Mouse (Mus musculus) kidney, embryonic 16.5 days (tissue): ENCODE measurements at regions not wholly inside any gene's neighbourhood (a gene's known extent, or its start where the extent isn't known, plus 50 kb on each side); places are given as distances from the start of the nearest gene placed in this dataset.
"Not testable (repeated sequence)": the region's sequence is repeated elsewhere in the genome, so short reads cannot be mapped to it uniquely, and the experiment has no call there.

Experiments
- ATAC-seq: fragments of 200-750 bp; cut with Nextera tagmentation; 2 replicates; pipeline ENCODE4 v1.8.0; 2017; ENCODE audit warnings: moderate TSS enrichment; ENCODE audit not compliant: low FRiP score, low TSS enrichment
- H3K27ac ChIP-seq: fragments of 300-500 bp; sonication (generic); 2 replicates; pipeline ENCODE4 v1.5.1; 2014; ENCODE audit warnings: low read length
- H3K27me3 ChIP-seq: fragments of 300-500 bp; sonication (generic); 2 replicates; pipeline ENCODE4 v1.6.1; 2014; ENCODE audit warnings: low read length, control low read depth, mixed read lengths; ENCODE audit not compliant: insufficient read depth
- H3K36me3 ChIP-seq: fragments of 300-500 bp; sonication (generic); 2 replicates; pipeline ENCODE4 v1.6.1; 2014; ENCODE audit warnings: low read length, control low read depth, mixed read lengths; ENCODE audit not compliant: insufficient read depth
- H3K4me1 ChIP-seq: fragments of 300-500 bp; sonication (generic); 2 replicates; pipeline ENCODE4 v1.6.1; 2014; ENCODE audit warnings: low read length, control low read depth, mixed read lengths; ENCODE audit not compliant: insufficient read depth
- H3K4me2 ChIP-seq: fragments of 300-500 bp; sonication (generic); replicated peaks from 2 replicates; pipeline ENCODE4 v1.6.1; 2014; ENCODE audit warnings: low read depth, low read length
- H3K4me3 ChIP-seq: fragments of 300-500 bp; sonication (generic); 2 replicates; pipeline ENCODE4 v1.5.1; 2014; ENCODE audit warnings: mild to moderate bottlenecking, low read length
- H3K9ac ChIP-seq: fragments of 300-500 bp; sonication (generic); replicated peaks from 2 replicates; pipeline ENCODE4 v1.6.1; 2014; ENCODE audit warnings: low read length
- H3K9me3 ChIP-seq: fragments of 300-500 bp; sonication (generic); 2 replicates; pipeline ENCODE4 v1.6.1; 2016; ENCODE audit warnings: low read length, control low read depth
- WGBS: fragments of 180-500 bp; shearing (Covaris S2); extraction: QIAGEN DNeasy Blood & Tissue Kit; methylation state at CpG from one replicate; pipeline ENCODE4 v1.1.7; 2014; 5-methylcytosine and 5-hydroxymethylcytosine counted together

- 100% methylated on average over 3 of the region's 3 CpGs for WGBS
- Histone ChIP-seq H3K4me1 (no peaks in the 10 kb centered on the region), H3K9me3 (no peaks in the 10 kb centered on the region), H3K27ac (no peak overlapping the region), H3K36me3 (no peaks in the 10 kb centered on the region), H3K4me2 (no peak overlapping the region), H3K9ac (no peak overlapping the region), H3K4me3 (no peak overlapping the region), H3K27me3 (no peaks in the 10 kb centered on the region)
- ATAC-seq = no peak
These were observed 100.0 kb downstream of the Rchy1 start for GRCm38 (mm10) chr5:91862843-91863242.

GRCm38 (mm10) chr5:91862243-91862642 lies 100.6 kb downstream of the Rchy1 start:
- H3K4me1 ChIP-seq = no peaks in the 10 kb centered on the region
- no peak overlapping the region for H3K4me3 ChIP-seq
- no peaks in the 10 kb centered on the region for H3K36me3 ChIP-seq
- H3K27ac ChIP-seq = no peak overlapping the region
- H3K9ac ChIP-seq = no peak overlapping the region
- no peak overlapping the region for H3K4me2 ChIP-seq
- 78% methylated on average over 3 of the region's 3 CpGs for WGBS
- no peak for ATAC-seq
- H3K27me3 ChIP-seq = no peaks in the 10 kb centered on the region
- H3K9me3 ChIP-seq = no peaks in the 10 kb centered on the region

- Histone ChIP-seq H3K27ac (no peak overlapping the region), H3K4me2 (no peak overlapping the region), H3K27me3 (no peaks in the 10 kb centered on the region), H3K4me1 (no peaks in the 10 kb centered on the region), H3K36me3 (no peaks in the 10 kb centered on the region), H3K9ac (no peak overlapping the region), H3K9me3 (no peaks in the 10 kb centered on the region), H3K4me3 (no peak overlapping the region)
- 70% methylated on average over 11 of the region's 11 CpGs for WGBS
- peak; percentile 27; the same call in 1 of the 2 replicates for ATAC-seq
These were observed 101.3 kb downstream of the Rchy1 start for GRCm38 (mm10) chr5:91861440-91862187.

GRCm38 (mm10) chr5:91860489-91860888 lies 102.4 kb downstream of the Rchy1 start:
- H3K36me3 ChIP-seq = no peaks in the 10 kb centered on the region
- H3K9ac ChIP-seq = no peak overlapping the region
- WGBS = 79% methylated on average over 2 of the region's 2 CpGs
- no peak overlapping the region for H3K27ac ChIP-seq
- H3K4me1 ChIP-seq = no peaks in the 10 kb centered on the region
- no peak overlapping the region for H3K4me3 ChIP-seq
- H3K4me2 ChIP-seq = no peak overlapping the region
- no peaks in the 10 kb centered on the region for H3K27me3 ChIP-seq
- H3K9me3 ChIP-seq = no peaks in the 10 kb centered on the region
- ATAC-seq = no peak

GRCm38 (mm10) chr5:91852330-91852729 lies 110.5 kb downstream of the Rchy1 start:
- H3K9ac ChIP-seq = no peak overlapping the region
- no peak for ATAC-seq
- no peaks in the 10 kb centered on the region for H3K27me3 ChIP-seq
- H3K27ac ChIP-seq = no peak overlapping the region
- no peaks in the 10 kb centered on the region for H3K9me3 ChIP-seq
- no peaks in the 10 kb centered on the region for H3K4me1 ChIP-seq
- no peak overlapping the region for H3K4me2 ChIP-seq
- WGBS = 75% methylated on average over 4 of the region's 4 CpGs
- no peak overlapping the region for H3K4me3 ChIP-seq
- no peaks in the 10 kb centered on the region for H3K36me3 ChIP-seq

- not testable (repeated sequence) for ATAC-seq, H3K27ac ChIP-seq, H3K4me1 ChIP-seq, H3K36me3 ChIP-seq, H3K4me3 ChIP-seq, H3K9ac ChIP-seq, H3K9me3 ChIP-seq, H3K27me3 ChIP-seq, H3K4me2 ChIP-seq
- WGBS = 84% methylated on average over 4 of the region's 4 CpGs
These were observed 111.9 kb downstream of the Rchy1 start for GRCm38 (mm10) chr5:91850862-91851569.

- 87% methylated on average over 5 of the region's 5 CpGs for WGBS
- no peak overlapping the region for H3K4me2 ChIP-seq
These were observed 112.4 kb downstream of the Rchy1 start for GRCm38 (mm10) chr5:91850440-91850839.

GRCm38 (mm10) chr5:91849533-91849932 lies 113.3 kb downstream of the Rchy1 start:
- H3K27me3 ChIP-seq = no peaks in the 10 kb centered on the region
- H3K9me3 ChIP-seq = no peaks in the 10 kb centered on the region
- no peak for ATAC-seq
- no peak overlapping the region for H3K4me2 ChIP-seq
- no peaks in the 10 kb centered on the region for H3K36me3 ChIP-seq
- H3K4me3 ChIP-seq = no peak overlapping the region
- H3K9ac ChIP-seq = no peak overlapping the region
- H3K4me1 ChIP-seq = no peaks in the 10 kb centered on the region
- no peak overlapping the region for H3K27ac ChIP-seq
- 80% methylated on average over 2 of the region's 2 CpGs for WGBS

More at GRCm38 (mm10) chr5:91850440-91850839, 112.4 kb downstream of the Rchy1 start:
- H3K4me3 ChIP-seq = no peak overlapping the region
- no peaks in the 10 kb centered on the region for H3K27me3 ChIP-seq
- ATAC-seq = no peak
- H3K36me3 ChIP-seq = no peaks in the 10 kb centered on the region
- no peak overlapping the region for H3K9ac ChIP-seq
- H3K4me1 ChIP-seq = no peaks in the 10 kb centered on the region
- H3K9me3 ChIP-seq = no peaks in the 10 kb centered on the region
- no peak overlapping the region for H3K27ac ChIP-seq

GRCm38 (mm10) chr5:91849114-91849513 lies 113.8 kb downstream of the Rchy1 start:
- H3K27me3 ChIP-seq = no peaks in the 10 kb centered on the region
- 44% methylated on average over 4 of the region's 4 CpGs for WGBS
- no peak overlapping the region for H3K9ac ChIP-seq
- no peaks in the 10 kb centered on the region for H3K4me1 ChIP-seq
- no peak overlapping the region for H3K4me3 ChIP-seq
- no peak overlapping the region for H3K4me2 ChIP-seq
- no peak overlapping the region for H3K27ac ChIP-seq
- no peak for ATAC-seq
- no peaks in the 10 kb centered on the region for H3K36me3 ChIP-seq
- no peaks in the 10 kb centered on the region for H3K9me3 ChIP-seq

- no peak for ATAC-seq
- H3K4me3 ChIP-seq = no peak overlapping the region
- H3K27me3 ChIP-seq = no peaks in the 10 kb centered on the region
- no peaks in the 10 kb centered on the region for H3K9me3 ChIP-seq
- H3K4me1 ChIP-seq = no peaks in the 10 kb centered on the region
- H3K4me2 ChIP-seq = no peak overlapping the region
- H3K27ac ChIP-seq = no peak overlapping the region
- WGBS = 86% methylated on average over 3 of the region's 3 CpGs
- no peaks in the 10 kb centered on the region for H3K36me3 ChIP-seq
- H3K9ac ChIP-seq = no peak overlapping the region
These were observed 114.3 kb downstream of the Rchy1 start for GRCm38 (mm10) chr5:91848528-91848927.
